Mouse (Mus musculus): ENCODE data around the gene Btbd11. TPM values are rescaled to one million over a fixed set of nuclear protein-coding genes. Genes with fewer than 3 reads are reported as not detected.

Btbd11 gene
- polyA plus RNA-seq, 1 experiment from 2014 or later = 4.4 TPM

- no peak for DNase-seq (ENCODE audit: low spot score)
- H3K9ac ChIP-seq (replicated peaks; ENCODE audit: low read length) = no peak overlapping the region
- H3K9me3 ChIP-seq (replicated peaks; ENCODE audit: control insufficient read depth, low read length) = no peaks in the 10 kb centered on the region
- no peak overlapping the region for H3K4me3 ChIP-seq (ENCODE audit: low read depth, low read length)
- H3K36me3 ChIP-seq (replicated peaks; ENCODE audit: control insufficient read depth, insufficient read depth, low read depth, low read length) = no peaks in the 10 kb centered on the region
- 87% methylated on average over 3 of the region's 3 CpGs for WGBS
- H3K27ac ChIP-seq (replicated peaks; ENCODE audit: low read depth, low read length) = no peak overlapping the region
- no peak overlapping the region for H3K4me2 ChIP-seq (ENCODE audit: low read depth, low read length)
- no peak for ATAC-seq (replicated peaks; ENCODE audit: insufficient number of reproducible peaks, low FRiP score, low TSS enrichment, low read depth)
- H3K4me1 ChIP-seq (ENCODE audit: control insufficient read depth, insufficient read depth, low read length) = no peaks in the 10 kb centered on the region
- H3K27me3 ChIP-seq (ENCODE audit: control insufficient read depth, insufficient read depth, low read length) = no peaks in the 10 kb centered on the region
Measured at GRCm38 (mm10) chr10:85443371-85443770, 56.8 kb downstream of the Btbd11 start.

- H3K27me3 ChIP-seq (ENCODE audit: control insufficient read depth, insufficient read depth, low read length) = no peaks in the 10 kb centered on the region
- no peak for ATAC-seq (replicated peaks; ENCODE audit: insufficient number of reproducible peaks, low FRiP score, low TSS enrichment, low read depth)
Measured at GRCm38 (mm10) chr10:85445891-85446290, 59.3 kb downstream of the Btbd11 start.

GRCm38 (mm10) chr10:85446700-85447099 is 60.1 kb downstream of the Btbd11 start:
- H3K9me3 ChIP-seq (replicated peaks; ENCODE audit: control insufficient read depth, low read length) = no peaks in the 10 kb centered on the region
- ATAC-seq (replicated peaks; ENCODE audit: insufficient number of reproducible peaks, low FRiP score, low TSS enrichment, low read depth) (no peak), DNase-seq (ENCODE audit: low spot score) (no peak)
- 96% methylated on average over 1 of the region's 1 CpGs for WGBS
- no peaks in the 10 kb centered on the region for H3K36me3 ChIP-seq (replicated peaks; ENCODE audit: control insufficient read depth, insufficient read depth, low read depth, low read length)
- H3K9ac ChIP-seq (replicated peaks; ENCODE audit: low read length) = no peak overlapping the region
- no peaks in the 10 kb centered on the region for H3K4me1 ChIP-seq (ENCODE audit: control insufficient read depth, insufficient read depth, low read length)
- H3K4me2 ChIP-seq (ENCODE audit: low read depth, low read length) = no peak overlapping the region
- H3K27me3 ChIP-seq (ENCODE audit: control insufficient read depth, insufficient read depth, low read length) = no peaks in the 10 kb centered on the region
- H3K27ac ChIP-seq (replicated peaks; ENCODE audit: low read depth, low read length) = no peak overlapping the region
- H3K4me3 ChIP-seq (ENCODE audit: low read depth, low read length) = no peak overlapping the region

More at GRCm38 (mm10) chr10:85445891-85446290, 59.3 kb downstream of the Btbd11 start:
- Histone ChIP-seq H3K4me1 (ENCODE audit: control insufficient read depth, insufficient read depth, low read length) (no peaks in the 10 kb centered on the region), H3K4me2 (ENCODE audit: low read depth, low read length) (no peak overlapping the region), H3K27ac (replicated peaks; ENCODE audit: low read depth, low read length) (no peak overlapping the region), H3K9me3 (replicated peaks; ENCODE audit: control insufficient read depth, low read length) (no peaks in the 10 kb centered on the region), H3K9ac (replicated peaks; ENCODE audit: low read length) (no peak overlapping the region), H3K4me3 (ENCODE audit: low read depth, low read length) (no peak overlapping the region), H3K36me3 (replicated peaks; ENCODE audit: control insufficient read depth, insufficient read depth, low read depth, low read length) (no peaks in the 10 kb centered on the region)
- 98% methylated on average over 3 of the region's 3 CpGs for WGBS
- DNase-seq (ENCODE audit: low spot score) = no peak

GRCm38 (mm10) chr10:85447869-85448268 is 61.3 kb downstream of the Btbd11 start:
- DNase-seq (ENCODE audit: low spot score) (no peak), ATAC-seq (replicated peaks; ENCODE audit: insufficient number of reproducible peaks, low FRiP score, low TSS enrichment, low read depth) (no peak)
- Histone ChIP-seq H3K27me3 (ENCODE audit: control insufficient read depth, insufficient read depth, low read length) (no peaks in the 10 kb centered on the region), H3K36me3 (replicated peaks; ENCODE audit: control insufficient read depth, insufficient read depth, low read depth, low read length) (no peaks in the 10 kb centered on the region), H3K27ac (replicated peaks; ENCODE audit: low read depth, low read length) (no peak overlapping the region), H3K4me1 (ENCODE audit: control insufficient read depth, insufficient read depth, low read length) (no peaks in the 10 kb centered on the region), H3K9me3 (replicated peaks; ENCODE audit: control insufficient read depth, low read length) (no peaks in the 10 kb centered on the region), H3K4me3 (ENCODE audit: low read depth, low read length) (no peak overlapping the region), H3K4me2 (ENCODE audit: low read depth, low read length) (no peak overlapping the region), H3K9ac (replicated peaks; ENCODE audit: low read length) (no peak overlapping the region)
- 80% methylated on average over 2 of the region's 2 CpGs for WGBS

GRCm38 (mm10) chr10:85451629-85452368 is 65.2 kb downstream of the Btbd11 start:
- H3K4me1 ChIP-seq (ENCODE audit: control insufficient read depth, insufficient read depth, low read length) = no peaks in the 10 kb centered on the region
- no peak overlapping the region for H3K4me2 ChIP-seq (ENCODE audit: low read depth, low read length)
- no peak overlapping the region for H3K4me3 ChIP-seq (ENCODE audit: low read depth, low read length)
- DNase-seq (ENCODE audit: low spot score) = no peak
- H3K27me3 ChIP-seq (ENCODE audit: control insufficient read depth, insufficient read depth, low read length) = no peaks in the 10 kb centered on the region
- no peak overlapping the region for H3K27ac ChIP-seq (replicated peaks; ENCODE audit: low read depth, low read length)
- no peaks in the 10 kb centered on the region for H3K9me3 ChIP-seq (replicated peaks; ENCODE audit: control insufficient read depth, low read length)
- H3K9ac ChIP-seq (replicated peaks; ENCODE audit: low read length) = no peak overlapping the region
- ATAC-seq (replicated peaks; ENCODE audit: insufficient number of reproducible peaks, low FRiP score, low TSS enrichment, low read depth) = no peak
- WGBS = 63% methylated on average over 8 of the region's 8 CpGs
- H3K36me3 ChIP-seq (replicated peaks; ENCODE audit: control insufficient read depth, insufficient read depth, low read depth, low read length) = no peaks in the 10 kb centered on the region

GRCm38 (mm10) chr10:85453221-85453775 is 66.7 kb downstream of the Btbd11 start:
- H3K27ac ChIP-seq (replicated peaks; ENCODE audit: low read depth, low read length) = no peak overlapping the region
- 88% methylated on average over 2 of the region's 2 CpGs for WGBS
- no peaks in the 10 kb centered on the region for H3K9me3 ChIP-seq (replicated peaks; ENCODE audit: control insufficient read depth, low read length)
- no peak overlapping the region for H3K4me3 ChIP-seq (ENCODE audit: low read depth, low read length)
- H3K4me1 ChIP-seq (ENCODE audit: control insufficient read depth, insufficient read depth, low read length) = no peaks in the 10 kb centered on the region
- H3K27me3 ChIP-seq (ENCODE audit: control insufficient read depth, insufficient read depth, low read length) = no peaks in the 10 kb centered on the region
- no peak overlapping the region for H3K9ac ChIP-seq (replicated peaks; ENCODE audit: low read length)
- DNase-seq (ENCODE audit: low spot score) (no peak), ATAC-seq (replicated peaks; ENCODE audit: insufficient number of reproducible peaks, low FRiP score, low TSS enrichment, low read depth) (no peak)
- no peak overlapping the region for H3K4me2 ChIP-seq (ENCODE audit: low read depth, low read length)
- no peaks in the 10 kb centered on the region for H3K36me3 ChIP-seq (replicated peaks; ENCODE audit: control insufficient read depth, insufficient read depth, low read depth, low read length)

GRCm38 (mm10) chr10:85455985-85456384 is 69.4 kb downstream of the Btbd11 start:
- no peak overlapping the region for H3K4me3 ChIP-seq (ENCODE audit: low read depth, low read length)
- H3K27ac ChIP-seq (replicated peaks; ENCODE audit: low read depth, low read length) = no peak overlapping the region
- no peak overlapping the region for H3K9ac ChIP-seq (replicated peaks; ENCODE audit: low read length)
- H3K36me3 ChIP-seq (replicated peaks; ENCODE audit: control insufficient read depth, insufficient read depth, low read depth, low read length) = no peaks in the 10 kb centered on the region
- no peaks in the 10 kb centered on the region for H3K27me3 ChIP-seq (ENCODE audit: control insufficient read depth, insufficient read depth, low read length)
- no peak for ATAC-seq (replicated peaks; ENCODE audit: insufficient number of reproducible peaks, low FRiP score, low TSS enrichment, low read depth)
- WGBS = 52% methylated on average over 4 of the region's 4 CpGs
- no peak overlapping the region for H3K4me2 ChIP-seq (ENCODE audit: low read depth, low read length)
- no peaks in the 10 kb centered on the region for H3K9me3 ChIP-seq (replicated peaks; ENCODE audit: control insufficient read depth, low read length)
- no peak for DNase-seq (ENCODE audit: low spot score)
- peaks cover 3% of the 10 kb centered on the region for H3K4me1 ChIP-seq (ENCODE audit: control insufficient read depth, insufficient read depth, low read length)

GRCm38 (mm10) chr10:85458744-85459344 is 72.2 kb downstream of the Btbd11 start:
- no peak overlapping the region for H3K4me2 ChIP-seq (ENCODE audit: low read depth, low read length)
- no peaks in the 10 kb centered on the region for H3K36me3 ChIP-seq (replicated peaks; ENCODE audit: control insufficient read depth, insufficient read depth, low read depth, low read length)
- 34% methylated on average over 17 of the region's 17 CpGs for WGBS
- H3K4me1 ChIP-seq (ENCODE audit: control insufficient read depth, insufficient read depth, low read length) = peaks cover 3% of the 10 kb centered on the region
- no peak overlapping the region for H3K4me3 ChIP-seq (ENCODE audit: low read depth, low read length)
- H3K27me3 ChIP-seq (ENCODE audit: control insufficient read depth, insufficient read depth, low read length) = no peaks in the 10 kb centered on the region
- DNase-seq (ENCODE audit: low spot score) = peak; percentile 66
- ATAC-seq (replicated peaks; ENCODE audit: insufficient number of reproducible peaks, low FRiP score, low TSS enrichment, low read depth) = no peak
- H3K9me3 ChIP-seq (replicated peaks; ENCODE audit: control insufficient read depth, low read length) = no peaks in the 10 kb centered on the region
- H3K9ac ChIP-seq (replicated peaks; ENCODE audit: low read length) = peak overlapping the region; percentile 6; the same call in 1 of the 2 replicates
- no peak overlapping the region for H3K27ac ChIP-seq (replicated peaks; ENCODE audit: low read depth, low read length)
